Mouse (Mus musculus): ENCODE measurements around the gene Slc15a5. TPM values are rescaled to one million over a fixed set of nuclear protein-coding genes. Genes with fewer than 3 reads are reported as not detected.

The Slc15a5 gene
- total RNA-seq, 1 experiment, result not detected

DNA sequence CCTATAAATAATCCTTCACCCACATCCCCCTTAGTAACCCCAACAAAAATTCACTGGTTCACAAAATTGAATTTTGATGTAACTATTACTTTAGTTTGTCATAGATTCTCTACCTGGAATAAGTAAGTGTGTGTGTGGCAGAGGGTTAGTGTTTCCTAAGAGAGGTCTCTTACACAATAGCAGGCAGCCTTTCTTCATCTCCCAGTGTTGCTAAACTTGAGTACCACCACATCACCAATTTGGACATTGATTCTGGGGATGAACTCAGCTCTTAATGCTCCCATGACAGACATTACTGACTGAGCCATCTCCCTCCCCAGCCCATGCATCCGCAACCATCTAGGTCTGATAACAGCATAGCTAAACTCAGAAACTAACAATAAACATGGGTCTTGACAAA, 4.0 kb downstream of the Slc15a5 start:
- in situ Hi-C loops (cut with MboI; ENCODE audit: low sequenced_read_pairs in 2 of 2, unreplicated experiment in 2 of 2), result no loop called here
- Histone ChIP-seq H3K4me3 (ENCODE audit: insufficient read depth in 1 of 2, low read depth in 1 of 2, low read length in 2 of 2, poor library complexity in 1 of 2, severe bottlenecking in 1 of 2) (no peak overlapping the region), H3K27ac (ENCODE audit: insufficient read depth, low read depth, low read length, poor library complexity, severe bottlenecking) (no peak overlapping the region), H3K36me3 (ENCODE audit: control insufficient read depth, insufficient read depth, low read length, poor library complexity, severe bottlenecking) (no peaks in the 10 kb centered on the region), H3K9me3 (ENCODE audit: control insufficient read depth, insufficient read depth, low read depth, low read length) (no peaks in the 10 kb centered on the region), H3K9ac (ENCODE audit: insufficient read depth, low read depth, low read length, poor library complexity, severe bottlenecking) (no peak overlapping the region), H3K4me1 (ENCODE audit: control insufficient read depth in 2 of 2, insufficient read depth in 2 of 2, low read length in 2 of 2, poor library complexity in 1 of 2) (no peaks in the 10 kb centered on the region)
- DNase-seq (ENCODE audit: low read depth, low spot score), result no peak
- TF ChIP-seq MAFK (IDR thresholded peaks at IDR 0.05; ENCODE audit: insufficient read depth, low read depth, low read length) (no peak), ZC3H11A (IDR thresholded peaks at IDR 0.05; ENCODE audit: borderline replicate concordance, low read depth, low read length) (no peak), HCFC1 (IDR thresholded peaks at IDR 0.05; ENCODE audit: borderline replicate concordance, insufficient read depth, low read length) (no peak), ZNF384 (IDR thresholded peaks at IDR 0.05; ENCODE audit: low read depth, low read length) (no peak), CHD2 (IDR thresholded peaks at IDR 0.05; ENCODE audit: low read depth, low read length) (no peak)

DNA sequence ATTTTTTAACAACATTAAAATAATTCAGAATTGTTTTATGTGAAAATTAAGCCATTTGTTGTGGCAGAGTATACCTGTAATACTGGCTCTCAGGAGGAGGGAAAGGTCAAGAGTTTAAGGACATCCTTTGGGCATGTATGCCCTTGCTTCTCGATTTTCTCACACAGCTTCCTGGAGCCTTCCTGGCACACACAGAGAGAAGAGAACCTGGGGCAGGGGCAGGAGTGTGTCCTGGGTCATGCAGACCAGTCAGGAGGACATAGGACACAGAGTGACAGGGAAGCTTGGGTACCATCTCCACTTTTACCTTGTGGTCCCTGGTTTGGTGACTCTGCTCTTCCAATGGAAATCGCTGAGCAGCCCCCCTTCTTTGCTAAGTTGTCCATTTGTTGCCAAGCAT, 6.2 kb downstream of the Slc15a5 start:
- no peaks in the 10 kb centered on the region for H3K9me3 ChIP-seq (ENCODE audit: control insufficient read depth, insufficient read depth, low read depth, low read length)
- no peaks in the 10 kb centered on the region for H3K36me3 ChIP-seq (ENCODE audit: control insufficient read depth, insufficient read depth, low read length, poor library complexity, severe bottlenecking)
- H3K27ac ChIP-seq (ENCODE audit: insufficient read depth, low read depth, low read length, poor library complexity, severe bottlenecking), result no peak overlapping the region
- no peak overlapping the region for H3K4me3 ChIP-seq (ENCODE audit: insufficient read depth in 1 of 2, low read depth in 1 of 2, low read length in 2 of 2, poor library complexity in 1 of 2, severe bottlenecking in 1 of 2)
- no peak for DNase-seq (ENCODE audit: low read depth, low spot score)
- TF ChIP-seq ZC3H11A (IDR thresholded peaks at IDR 0.05; ENCODE audit: borderline replicate concordance, low read depth, low read length), result no peak
- no peak for TF ChIP-seq MAFK (IDR thresholded peaks at IDR 0.05; ENCODE audit: insufficient read depth, low read depth, low read length)
- TF ChIP-seq CHD2 (IDR thresholded peaks at IDR 0.05; ENCODE audit: low read depth, low read length), result no peak
- H3K4me1 ChIP-seq (ENCODE audit: control insufficient read depth in 2 of 2, insufficient read depth in 2 of 2, low read length in 2 of 2, poor library complexity in 1 of 2), result no peaks in the 10 kb centered on the region
- in situ Hi-C loops (cut with MboI; ENCODE audit: low sequenced_read_pairs in 2 of 2, unreplicated experiment in 2 of 2), result no loop called here
- no peak overlapping the region for H3K9ac ChIP-seq (ENCODE audit: insufficient read depth, low read depth, low read length, poor library complexity, severe bottlenecking)

DNA sequence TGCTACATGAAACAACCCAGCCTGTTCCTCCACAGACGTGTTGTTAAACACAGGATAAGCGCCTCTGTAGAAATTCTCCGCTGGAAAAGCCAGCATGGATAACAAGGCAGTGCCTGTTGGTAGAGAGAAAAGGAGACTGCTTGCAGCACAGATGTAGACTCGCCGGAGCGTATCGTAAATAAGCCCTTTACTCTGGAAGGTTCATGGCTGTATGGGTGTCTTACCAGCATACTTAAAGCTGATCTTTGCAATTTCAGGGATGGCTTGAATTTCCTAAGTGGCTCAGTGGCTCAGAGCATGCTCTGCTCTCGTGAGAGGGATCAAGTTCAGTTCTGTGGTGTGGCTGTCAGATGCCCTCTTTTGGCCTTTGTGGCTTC, 6.8 kb downstream of the Slc15a5 start:
- no peaks in the 10 kb centered on the region for H3K9me3 ChIP-seq (ENCODE audit: control insufficient read depth, insufficient read depth, low read depth, low read length)
- no peaks in the 10 kb centered on the region for H3K36me3 ChIP-seq (ENCODE audit: control insufficient read depth, insufficient read depth, low read length, poor library complexity, severe bottlenecking)
- in situ Hi-C loops (cut with MboI; ENCODE audit: low sequenced_read_pairs in 2 of 2, unreplicated experiment in 2 of 2), result no loop called here
- no peak overlapping the region for H3K4me3 ChIP-seq (ENCODE audit: insufficient read depth in 1 of 2, low read depth in 1 of 2, low read length in 2 of 2, poor library complexity in 1 of 2, severe bottlenecking in 1 of 2)
- H3K27ac ChIP-seq (ENCODE audit: insufficient read depth, low read depth, low read length, poor library complexity, severe bottlenecking), result no peak overlapping the region
- no peak for DNase-seq (ENCODE audit: low read depth, low spot score)
- no peak for TF ChIP-seq ZNF384 (IDR thresholded peaks at IDR 0.05; ENCODE audit: low read depth, low read length)
- TF ChIP-seq HCFC1 (IDR thresholded peaks at IDR 0.05; ENCODE audit: borderline replicate concordance, insufficient read depth, low read length), result no peak
- TF ChIP-seq ZC3H11A (IDR thresholded peaks at IDR 0.05; ENCODE audit: borderline replicate concordance, low read depth, low read length), result no peak
- TF ChIP-seq CHD2 (IDR thresholded peaks at IDR 0.05; ENCODE audit: low read depth, low read length), result no peak
- no peak for TF ChIP-seq MAFK (IDR thresholded peaks at IDR 0.05; ENCODE audit: insufficient read depth, low read depth, low read length)
- no peaks in the 10 kb centered on the region for H3K4me1 ChIP-seq (ENCODE audit: control insufficient read depth in 2 of 2, insufficient read depth in 2 of 2, low read length in 2 of 2, poor library complexity in 1 of 2)
- no peak overlapping the region for H3K9ac ChIP-seq (ENCODE audit: insufficient read depth, low read depth, low read length, poor library complexity, severe bottlenecking)

DNA sequence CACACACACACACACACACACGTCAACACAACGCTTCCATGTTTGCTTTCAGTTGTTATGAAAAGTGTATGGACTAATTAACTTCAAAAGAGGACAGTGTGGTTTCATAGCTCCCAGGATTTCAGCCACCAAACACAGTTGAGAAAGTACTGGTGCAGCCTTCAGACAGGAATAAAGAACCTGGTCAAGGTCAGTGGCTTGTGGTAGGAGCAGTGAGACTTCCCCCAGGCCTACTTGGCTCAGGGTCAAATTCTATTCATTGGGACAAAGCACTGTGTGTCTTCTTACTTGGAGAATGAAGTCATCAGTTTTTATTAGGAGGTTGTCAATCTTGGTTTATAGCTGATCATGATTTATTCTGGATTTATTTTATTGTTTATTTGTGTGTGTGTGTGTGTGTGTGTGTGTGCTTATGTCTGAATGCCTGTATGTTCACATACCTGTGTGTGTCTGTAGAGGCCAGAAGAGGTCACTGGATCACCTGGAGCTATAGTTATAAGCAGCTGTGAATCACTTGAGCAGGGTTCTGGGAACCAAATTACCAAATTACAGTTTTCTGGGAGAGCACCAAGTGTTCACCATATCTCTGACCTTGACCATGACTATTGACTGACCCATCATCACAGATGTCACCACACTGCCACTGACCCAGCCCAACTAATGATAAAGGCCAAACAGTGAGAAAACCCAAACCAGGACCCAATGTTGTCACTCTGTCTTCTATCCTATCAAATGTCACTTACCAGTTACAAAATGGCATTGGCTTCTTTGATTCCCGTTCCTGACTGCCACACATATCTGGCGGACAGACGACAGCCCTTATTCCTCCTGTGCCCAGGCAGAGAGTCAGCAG, 7.4 kb downstream of the Slc15a5 start:
- in situ Hi-C loops (cut with MboI; ENCODE audit: low sequenced_read_pairs in 2 of 2, unreplicated experiment in 2 of 2), result no loop called here
- no peak for TF ChIP-seq ZNF384 (IDR thresholded peaks at IDR 0.05; ENCODE audit: low read depth, low read length)
- no peak for TF ChIP-seq ZC3H11A (IDR thresholded peaks at IDR 0.05; ENCODE audit: borderline replicate concordance, low read depth, low read length)
- no peak overlapping the region for H3K4me3 ChIP-seq (ENCODE audit: insufficient read depth in 1 of 2, low read depth in 1 of 2, low read length in 2 of 2, poor library complexity in 1 of 2, severe bottlenecking in 1 of 2)
- no peaks in the 10 kb centered on the region for H3K9me3 ChIP-seq (ENCODE audit: control insufficient read depth, insufficient read depth, low read depth, low read length)
- H3K4me1 ChIP-seq (ENCODE audit: control insufficient read depth in 2 of 2, insufficient read depth in 2 of 2, low read length in 2 of 2, poor library complexity in 1 of 2), result no peaks in the 10 kb centered on the region
- no peak overlapping the region for H3K9ac ChIP-seq (ENCODE audit: insufficient read depth, low read depth, low read length, poor library complexity, severe bottlenecking)
- no peaks in the 10 kb centered on the region for H3K36me3 ChIP-seq (ENCODE audit: control insufficient read depth, insufficient read depth, low read length, poor library complexity, severe bottlenecking)
- DNase-seq (ENCODE audit: low read depth, low spot score), result no peak
- H3K27ac ChIP-seq (ENCODE audit: insufficient read depth, low read depth, low read length, poor library complexity, severe bottlenecking), result no peak overlapping the region
